Mouse (Mus musculus) heart, adult 2 months (tissue): ENCODE results near the gene Sdk2. TPM values are rescaled to one million over a fixed set of nuclear protein-coding genes. Genes with fewer than 3 reads are reported as not detected.

Source experiments
- DNase-seq, 2 experiments: peaks; one replicate each; pipeline ENCODE4 v3.0.0; 2021
- H3K27ac ChIP-seq: fragments of 200-600 bp; 2 replicates; pipeline ENCODE4 v1.8.1; 2022
- H3K27me3 ChIP-seq: fragments of 200-500 bp; 2 replicates; pipeline ENCODE4 v1.6.1; 2012; ENCODE audit warnings: mild to moderate bottlenecking, low read length, inconsistent platforms, mixed read lengths; ENCODE audit not compliant: control insufficient read depth, insufficient read depth
- H3K36me3 ChIP-seq: fragments of 200-500 bp; 2 replicates; pipeline ENCODE4 v1.6.1; 2012; ENCODE audit warnings: low read length, inconsistent platforms; ENCODE audit not compliant: control insufficient read depth, insufficient read depth
- H3K4me1 ChIP-seq: fragments of 200-500 bp; 2 replicates; pipeline ENCODE4 v1.6.1; 2011; ENCODE audit warnings: low read length; ENCODE audit not compliant: control insufficient read depth, insufficient read depth
- H3K4me3 ChIP-seq: fragments of 200-600 bp; 2 replicates; pipeline ENCODE4 v1.8.1; 2022
- H3K79me2 ChIP-seq: fragments of 200-500 bp; replicated peaks from 2 replicates; pipeline ENCODE4 v1.6.1; 2012; ENCODE audit warnings: mild to moderate bottlenecking, inconsistent platforms, low read length, moderate library complexity, mixed read lengths; ENCODE audit not compliant: control insufficient read depth, insufficient read depth
- H3K9ac ChIP-seq: fragments of 200-500 bp; 2 replicates; pipeline ENCODE4 v1.6.1; 2012; ENCODE audit warnings: low read depth, mild to moderate bottlenecking, control low read depth, inconsistent platforms, low read length, mixed read lengths
- CTCF ChIP-seq: fragments of 200-600 bp; IDR thresholded peaks from 2 replicates; pipeline ENCODE4 v1.8.1; 2022; ENCODE audit warnings: antibody characterized with exemption, mild to moderate bottlenecking, moderate library complexity
- EP300 ChIP-seq: fragments of 200-500 bp; IDR thresholded peaks from 2 replicates; pipeline ENCODE4 v1.6.1; 2011; ENCODE audit warnings: low read depth, low read length, control low read depth; ENCODE audit not compliant: insufficient read depth
- POLR2A ChIP-seq: fragments of 200-500 bp; IDR thresholded peaks from 2 replicates; pipeline ENCODE4 v1.6.1; 2011; ENCODE audit warnings: mild to moderate bottlenecking, low read depth, low read length, control low read depth; ENCODE audit not compliant: insufficient read depth
- WGBS: fragments of 180-500 bp; shearing (Covaris S2); methylation state at CpG from one replicate; pipeline ENCODE4 v1.1.7; 2018; 5-methylcytosine and 5-hydroxymethylcytosine counted together
- intact Hi-C: fragments of 180-260 bp; cut with DNase I; formaldehyde crosslinking; loops from one replicate; pipeline ENCODE4 v1.15.1; 2025
- long read RNA-seq: library from polyadenylated mRNA; stranded (forward); transcript quantifications from one replicate; pipeline ENCODE4 v2.0.0, GENCODE M21; 2021
- polyA plus RNA-seq: library from polyadenylated mRNA; depleted of rRNA; stranded (reverse); fragments of >200 nt; gene quantifications from 2 replicates; pipeline ENCODE4 v1.2.3, GENCODE M21; 2012; rRNA removed
- total RNA-seq, 2 experiments: library from RNA; stranded (reverse); gene quantifications; 2 replicates each; pipeline ENCODE4 v1.2.3; 2021

Gene Sdk2
- 1 to 10 TPM; 1.5 to 1.9 TPM for total RNA-seq
- 0.41 and 0.49 TPM in 2 replicates for polyA plus RNA-seq
- long read RNA-seq: 0 reads

- peaks cover 7% of the 10 kb centered on the region for H3K27me3 ChIP-seq
- TF ChIP-seq POLR2A (no peak), CTCF (peak; percentile 32)
- WGBS: 6% methylated on average over 52 of the region's 52 CpGs
Observed at GRCm38 (mm10) chr11:114066951-114067762, at the start of gene Sdk2. TSS of gene Sdk2 (minus strand) at chr11:114067046.

GRCm38 (mm10) chr11:114115077-114115476, 48.2 kb upstream of the Sdk2 start:
- H3K4me3 ChIP-seq: no peak overlapping the region

More at GRCm38 (mm10) chr11:114066951-114067762, at the start of gene Sdk2:
- intact Hi-C loops: loop anchor here (5.0 kb wide), 1 partner anchor 200 kb away; no protein-coding TSS in a partner anchor
- H3K27ac ChIP-seq: no peak within 1 kb of the TSS; the same call in 1 of the 2 replicates
- H3K9ac ChIP-seq: peak within 1 kb of the TSS; percentile 70
- peak in 1 of 2 experiments; percentile 59 for DNase-seq
- H3K4me1 ChIP-seq: no peaks in the 10 kb centered on the region
- H3K79me2 ChIP-seq: no peaks in the 10 kb centered on the region
- H3K36me3 ChIP-seq: no peaks in the 10 kb centered on the region
- peak within 1 kb of the TSS; percentile 45 for H3K4me3 ChIP-seq

GRCm38 (mm10) chr11:114114674-114115073, 47.8 kb upstream of the Sdk2 start:
- no peak overlapping the region for H3K9ac ChIP-seq

More at GRCm38 (mm10) chr11:114115077-114115476, 48.2 kb upstream of the Sdk2 start:
- Histone ChIP-seq H3K9ac (no peak overlapping the region), H3K36me3 (no peaks in the 10 kb centered on the region), H3K27ac (no peak overlapping the region), H3K79me2 (no peaks in the 10 kb centered on the region), H3K4me1 (no peaks in the 10 kb centered on the region), H3K27me3 (no peaks in the 10 kb centered on the region)
- intact Hi-C loops: no loop called here
- TF ChIP-seq EP300: no peak
- no peak for TF ChIP-seq CTCF
- no peak for TF ChIP-seq POLR2A
- 82% methylated on average over 13 of the region's 13 CpGs for WGBS
- DNase-seq: no peak

GRCm38 (mm10) chr11:114110851-114111250, 44.0 kb upstream of the Sdk2 start:
- no peaks in the 10 kb centered on the region for H3K4me1 ChIP-seq
- H3K79me2 ChIP-seq: no peaks in the 10 kb centered on the region
- no peaks in the 10 kb centered on the region for H3K27me3 ChIP-seq
- no peak overlapping the region for H3K27ac ChIP-seq
- no peak overlapping the region for H3K9ac ChIP-seq
- intact Hi-C loops: no loop called here
- H3K4me3 ChIP-seq: no peak overlapping the region
- 58% methylated on average over 3 of the region's 3 CpGs for WGBS
- H3K36me3 ChIP-seq: no peaks in the 10 kb centered on the region
- TF ChIP-seq CTCF (no peak), EP300 (no peak), POLR2A (no peak)
- DNase-seq: no peak

More at GRCm38 (mm10) chr11:114114674-114115073, 47.8 kb upstream of the Sdk2 start:
- no peak overlapping the region for H3K27ac ChIP-seq
- no peak for DNase-seq
- H3K4me3 ChIP-seq: no peak overlapping the region
- no peaks in the 10 kb centered on the region for H3K36me3 ChIP-seq
- H3K79me2 ChIP-seq: no peaks in the 10 kb centered on the region
- TF ChIP-seq CTCF (no peak), EP300 (no peak), POLR2A (no peak)
- intact Hi-C loops: no loop called here
- H3K4me1 ChIP-seq: no peaks in the 10 kb centered on the region
- WGBS: 81% methylated on average over 12 of the region's 12 CpGs
- no peaks in the 10 kb centered on the region for H3K27me3 ChIP-seq

GRCm38 (mm10) chr11:114093636-114094035, 26.8 kb upstream of the Sdk2 start:
- H3K27me3 ChIP-seq: 0 out of 2 replicates have a peak, but pooled peaks cover 3% of the 10 kb centered on the region
- TF ChIP-seq CTCF (no peak), EP300 (no peak), POLR2A (no peak)
- H3K36me3 ChIP-seq: no peaks in the 10 kb centered on the region
- H3K27ac ChIP-seq: no peak overlapping the region
- H3K4me3 ChIP-seq: no peak overlapping the region
- no peak overlapping the region for H3K9ac ChIP-seq
- H3K79me2 ChIP-seq: no peaks in the 10 kb centered on the region
- H3K4me1 ChIP-seq: no peaks in the 10 kb centered on the region
- no peak for DNase-seq
- WGBS: 65% methylated on average over 7 of the region's 7 CpGs
- intact Hi-C loops: no loop called here

- H3K27ac ChIP-seq: no peak overlapping the region
- no peaks in the 10 kb centered on the region for H3K79me2 ChIP-seq
- no peaks in the 10 kb centered on the region for H3K4me1 ChIP-seq
- no peak overlapping the region for H3K9ac ChIP-seq
- no peak overlapping the region for H3K4me3 ChIP-seq
- TF ChIP-seq POLR2A (no peak), EP300 (no peak), CTCF (no peak)
- H3K27me3 ChIP-seq: 0 out of 2 replicates have a peak, but pooled peaks cover 3% of the 10 kb centered on the region
- intact Hi-C loops: no loop called here
- DNase-seq: no peak
- no peaks in the 10 kb centered on the region for H3K36me3 ChIP-seq
- WGBS: 39% methylated on average over 7 of the region's 7 CpGs
Observed at GRCm38 (mm10) chr11:114093175-114093574, 26.3 kb upstream of the Sdk2 start.
